Mouse (Mus musculus) adrenal gland, postnatal 14 days (tissue): ENCODE data around the gene Cask. TPM values are rescaled to one million over a fixed set of nuclear protein-coding genes. Genes with fewer than 3 reads are reported as not detected.
"Not testable (repeated sequence)": the region's sequence is repeated elsewhere in the genome, so short reads cannot be mapped to it uniquely, and the experiment has no call there.

Experiments
- DNase-seq: peaks from one replicate; pipeline ENCODE4 v3.0.0; 2021; ENCODE audit warnings: mixed read lengths
- long read RNA-seq, 2 experiments: library from polyadenylated mRNA; stranded (forward); transcript quantifications; one replicate each; pipeline ENCODE4 v2.0.0; 2021
- total RNA-seq: library from RNA; stranded (reverse); gene quantifications from 2 replicates; pipeline ENCODE4 v1.2.3, GENCODE M21; 2021

The Cask gene
- total RNA-seq, result 27.9 and 32.2 TPM in 2 replicates
- long read RNA-seq, experiment 1, full-length matches to known transcripts, result 4 of 9 reads
- long read RNA-seq, experiment 1, partial matches to known transcripts, result 1 of 9 reads
- long read RNA-seq, experiment 1, other reads (novel, unspliced or antisense), result 4 of 9 reads
- long read RNA-seq, experiment 2, full-length matches to known transcripts, result 1 of 6 reads
- long read RNA-seq, experiment 2, partial matches to known transcripts, result 1 of 6 reads
- long read RNA-seq, experiment 2, other reads (novel, unspliced or antisense), result 4 of 6 reads

DNA sequence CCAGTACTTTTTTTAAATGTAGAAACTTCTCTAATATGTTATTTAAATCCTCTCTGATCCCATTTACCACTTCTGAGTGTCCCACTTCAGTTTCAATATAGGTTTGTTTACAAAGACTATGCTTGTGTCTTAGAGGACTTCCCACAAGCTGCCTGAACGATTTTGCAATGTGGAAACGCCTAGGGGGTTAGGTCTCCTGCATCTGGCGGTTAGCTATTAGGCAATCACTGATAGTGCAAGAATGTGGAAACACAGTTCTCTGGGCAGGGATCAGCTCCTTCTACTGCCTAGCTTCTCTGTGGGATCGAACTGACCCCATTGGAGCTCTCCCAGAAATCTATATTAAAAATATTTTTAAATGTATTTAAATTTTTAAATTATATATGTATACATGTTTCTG is at the start of gene Cask:
Gene Cask, minus strand, starts transcription at position 83 of the 400 bp plus-strand sequence.
- DNase-seq, result peak; percentile 12

DNA sequence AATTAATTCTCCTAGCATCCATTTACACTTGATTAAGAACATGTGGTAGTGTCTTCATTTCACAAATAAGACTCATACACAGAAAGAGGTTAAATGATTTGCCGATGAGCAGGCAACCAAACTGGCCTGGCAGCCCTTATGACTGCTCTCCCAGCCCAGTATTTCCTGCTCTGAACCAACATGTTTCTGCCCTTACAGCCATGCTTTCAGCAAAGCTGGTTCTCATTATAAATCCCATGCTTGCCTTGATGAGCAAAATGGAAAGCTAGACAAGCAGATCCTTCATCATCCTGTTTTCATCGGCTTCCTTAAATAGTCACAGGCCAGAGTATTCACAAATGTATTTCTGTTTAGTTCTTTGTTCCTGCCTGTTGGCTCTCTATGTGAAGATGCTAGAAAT is 38.8 kb upstream of the Cask start:
- no peak for DNase-seq

DNA sequence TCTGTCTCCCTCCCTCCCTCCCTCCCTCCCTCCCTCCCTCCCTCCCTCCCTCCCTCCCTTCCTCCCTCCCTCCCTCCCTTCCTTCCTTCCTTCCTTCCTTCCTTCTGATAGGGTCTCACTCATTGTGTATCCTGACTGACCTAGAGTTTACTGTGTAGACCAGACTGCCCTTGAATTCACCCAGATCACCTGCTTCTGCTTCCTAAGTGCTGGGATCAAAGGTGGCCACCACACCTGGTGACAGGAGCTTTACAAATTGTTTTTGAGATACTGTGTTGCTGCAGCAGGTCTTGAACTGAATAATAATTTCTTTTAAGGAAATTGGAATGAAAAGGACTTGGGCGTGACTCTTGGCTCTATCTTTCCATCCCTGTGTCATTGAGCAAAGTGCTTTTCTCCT is 33.2 kb upstream of the Cask start:
- DNase-seq, result no peak

DNA sequence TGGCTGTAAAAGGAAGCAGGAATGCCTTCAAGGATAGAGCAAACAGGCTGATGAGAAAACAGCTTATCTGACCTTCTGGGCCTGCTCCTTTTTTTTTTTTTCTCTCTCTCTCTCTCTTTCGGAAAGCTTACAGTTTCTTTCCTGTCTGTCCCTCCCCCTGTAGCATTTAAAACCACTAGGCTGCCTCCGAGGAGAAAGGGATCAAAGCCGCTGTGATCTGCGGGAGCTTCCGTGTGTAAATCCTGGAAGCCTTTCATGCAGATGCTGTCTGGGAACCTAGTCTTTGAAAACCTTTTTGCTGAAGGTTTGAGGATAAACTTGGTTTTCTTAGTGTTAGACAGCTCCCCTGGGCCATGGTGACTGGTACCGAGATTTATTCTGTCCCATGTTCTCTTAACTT is 30.8 kb upstream of the Cask start:
- no peak for DNase-seq

DNA sequence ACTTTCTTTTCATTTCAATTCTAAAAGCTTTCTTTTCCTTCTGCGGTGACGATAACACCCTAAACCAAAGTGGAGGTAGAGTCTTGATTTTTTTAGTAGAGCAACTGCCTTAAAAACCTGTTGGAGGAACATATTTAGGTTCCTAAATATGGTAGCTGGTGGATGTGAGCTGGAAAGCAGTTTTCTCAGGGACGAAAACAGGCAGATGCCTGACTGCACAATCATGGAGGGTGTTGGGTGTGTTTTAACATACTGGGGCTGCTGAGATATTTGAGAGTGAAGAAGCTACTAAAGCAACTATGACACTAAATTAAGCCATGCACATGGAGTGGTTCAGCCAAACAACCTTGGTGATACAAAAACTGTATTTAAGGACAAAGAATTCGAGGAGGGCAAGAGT is 9.0 kb upstream of the Cask start:
- DNase-seq, result no peak

DNA sequence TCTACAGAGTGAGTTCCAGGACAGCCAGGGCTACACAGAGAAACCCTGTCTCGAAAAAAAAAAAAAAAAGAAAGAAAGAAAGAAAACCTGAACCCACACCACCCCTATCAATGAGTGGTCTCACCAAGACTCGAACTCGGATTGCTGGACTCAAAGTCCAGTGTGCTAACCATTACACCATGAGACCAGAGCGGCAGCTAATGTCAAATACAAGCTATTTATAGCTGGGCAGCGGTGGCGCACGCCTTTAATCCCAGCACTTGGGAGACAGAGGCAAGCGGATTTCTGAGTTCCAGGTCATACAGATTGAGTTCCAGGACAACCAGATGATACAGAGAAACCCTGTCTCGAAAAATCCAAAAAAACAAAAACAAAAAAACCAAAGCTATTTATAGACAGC is 7.9 kb upstream of the Cask start:
- no peak for DNase-seq

DNA sequence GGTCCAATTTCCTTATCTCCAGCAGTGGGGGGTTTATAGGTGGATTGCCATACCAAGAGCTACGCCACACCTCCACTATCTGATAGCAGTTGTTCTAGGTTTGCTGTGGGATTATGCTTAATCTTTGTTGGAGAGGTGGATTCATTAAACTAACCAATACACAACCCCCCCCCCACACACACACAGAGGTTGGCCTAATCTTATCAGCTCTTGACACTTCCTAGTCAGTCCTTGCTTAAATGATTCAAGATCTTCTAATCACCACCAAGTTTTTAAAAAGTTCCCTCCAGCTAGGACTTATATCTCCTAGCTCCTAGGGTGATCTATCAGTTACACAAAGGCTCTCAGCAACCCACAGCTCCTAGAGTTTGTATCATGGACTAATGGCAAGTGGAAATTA is 2.7 kb downstream of the Cask start:
- no peak for DNase-seq

DNA sequence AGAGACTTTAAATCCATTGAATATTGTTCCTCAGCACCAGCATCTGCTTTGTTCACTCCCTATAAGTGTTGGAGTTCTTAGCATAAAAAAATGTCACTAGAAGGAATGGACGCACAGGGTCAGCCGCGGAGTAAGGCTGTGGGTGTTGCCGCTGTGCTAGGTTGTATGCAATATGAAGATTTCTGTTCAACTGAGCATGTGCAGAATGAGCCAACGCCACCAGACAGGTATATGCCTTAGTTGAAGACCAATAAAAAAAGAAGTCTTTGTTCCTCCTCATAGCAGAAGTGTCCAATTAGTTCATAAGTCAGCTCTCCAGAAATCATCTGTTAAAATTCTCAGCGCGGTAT is 3.7 kb downstream of the Cask start:
- no peak for DNase-seq

DNA sequence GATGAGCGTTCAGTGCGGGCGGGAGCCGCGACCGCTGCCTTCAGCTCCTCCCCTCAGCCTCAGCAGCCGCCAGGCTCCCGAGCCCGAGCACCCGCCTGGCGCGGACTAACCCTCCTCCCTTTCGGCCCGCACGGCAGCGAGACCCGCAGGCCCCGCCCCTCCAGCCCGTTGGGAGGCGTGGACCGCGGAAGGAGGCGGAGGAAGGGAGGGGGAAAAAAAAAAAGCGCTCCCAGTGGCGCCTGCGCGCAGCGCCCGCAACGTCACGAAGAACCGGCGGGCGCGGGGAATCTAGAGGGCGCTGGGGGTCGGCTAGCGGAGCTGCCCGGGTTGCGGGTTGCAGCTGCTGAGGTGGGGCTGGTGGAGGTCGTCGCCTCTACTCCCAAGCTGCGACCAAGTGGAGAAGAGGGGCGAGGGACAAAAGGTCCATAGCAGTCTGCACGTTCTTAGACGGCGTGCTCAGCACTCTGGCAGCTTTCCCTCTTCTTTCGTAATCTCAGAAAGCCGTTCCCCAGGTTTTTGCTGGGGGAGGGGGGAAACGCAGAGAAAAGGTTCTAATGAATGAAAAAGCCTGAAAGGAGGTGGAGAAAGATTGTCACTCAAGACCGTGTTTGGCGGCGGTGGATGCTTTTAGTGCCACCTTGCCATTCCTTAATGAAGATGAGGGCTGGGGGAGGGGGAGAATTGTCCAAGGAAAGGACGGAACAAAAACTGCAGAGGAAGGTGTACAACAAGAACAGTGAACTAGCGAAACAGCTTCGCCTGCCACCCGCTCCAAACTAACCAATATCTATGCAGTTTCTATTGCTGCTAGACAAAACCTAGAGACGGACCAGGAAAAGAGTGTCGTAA is 4.3 kb downstream of the Cask start:
- peak; percentile 94 for DNase-seq

DNA sequence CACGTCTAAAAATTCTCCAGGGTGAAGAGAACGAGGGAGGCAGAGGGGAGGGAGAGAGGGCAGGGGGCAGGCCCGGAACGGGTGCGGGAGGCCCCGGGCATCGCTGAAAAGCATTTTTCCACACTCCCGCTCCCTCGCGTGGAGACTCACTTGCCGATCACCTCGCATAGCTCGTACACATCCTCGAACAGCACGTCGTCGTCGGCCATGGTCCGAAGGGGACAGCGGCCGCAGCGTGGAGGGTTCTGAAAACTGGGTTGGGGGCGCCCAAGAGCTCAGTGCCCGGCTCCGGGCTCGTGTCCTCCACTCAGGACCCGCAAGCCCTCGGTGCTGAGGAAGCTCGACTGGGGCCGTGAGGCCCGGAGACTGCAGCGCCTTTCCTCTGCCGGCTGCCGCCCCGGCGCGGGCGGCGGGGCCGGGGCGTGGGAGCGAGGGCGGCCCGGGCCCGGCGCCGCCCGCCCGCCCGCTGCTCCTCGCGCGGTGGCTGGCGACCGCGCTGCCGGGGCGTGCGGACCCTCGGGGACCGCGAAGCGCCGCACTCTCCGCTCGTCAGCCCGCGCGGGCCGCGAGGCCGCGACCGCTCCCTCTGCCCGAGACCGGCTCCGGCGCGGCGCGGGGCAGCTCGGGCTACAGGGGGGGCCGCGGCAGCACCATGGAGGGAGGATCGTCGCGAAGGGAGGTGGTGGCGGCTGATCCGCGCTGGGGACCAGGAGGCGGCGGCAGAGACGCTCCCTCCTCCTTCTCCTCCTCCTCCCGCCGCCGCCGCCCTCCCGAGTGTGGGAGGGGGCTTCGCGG is 5.1 kb downstream of the Cask start:
- peak; percentile 46 for DNase-seq

DNA sequence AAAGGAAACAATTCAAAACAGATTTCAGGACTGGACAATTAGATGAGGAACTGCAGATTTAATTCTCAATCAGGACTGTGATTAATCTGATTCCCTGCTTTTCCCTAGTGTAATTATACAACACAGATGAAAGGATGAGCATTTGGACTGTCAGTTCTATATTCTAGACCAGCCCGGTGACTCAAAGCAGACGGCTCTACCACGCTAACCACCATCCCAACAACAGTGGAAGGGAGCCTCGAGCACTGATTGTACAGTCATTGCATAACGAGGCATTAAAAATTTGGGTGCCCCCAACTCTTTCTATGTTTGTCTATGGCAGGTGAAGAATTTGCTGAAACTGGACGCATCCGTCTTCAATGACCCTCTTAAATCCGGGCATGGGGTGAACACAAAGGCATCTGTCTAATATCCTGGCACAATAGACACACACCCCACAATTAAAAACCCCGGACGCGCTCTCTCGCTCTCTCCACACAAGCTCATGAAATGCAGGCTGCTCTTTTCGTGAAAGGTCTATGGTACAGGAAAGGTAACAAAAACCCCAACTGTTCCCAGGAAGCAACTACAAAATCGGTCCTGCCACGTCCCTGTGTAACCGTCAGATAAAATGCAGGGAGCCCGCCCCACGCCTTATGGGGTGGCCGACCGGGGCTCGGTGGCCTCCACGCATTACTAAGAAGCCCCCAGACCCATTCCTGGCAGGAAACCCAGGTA is 5.9 kb downstream of the Cask start:
- no peak for DNase-seq

DNA sequence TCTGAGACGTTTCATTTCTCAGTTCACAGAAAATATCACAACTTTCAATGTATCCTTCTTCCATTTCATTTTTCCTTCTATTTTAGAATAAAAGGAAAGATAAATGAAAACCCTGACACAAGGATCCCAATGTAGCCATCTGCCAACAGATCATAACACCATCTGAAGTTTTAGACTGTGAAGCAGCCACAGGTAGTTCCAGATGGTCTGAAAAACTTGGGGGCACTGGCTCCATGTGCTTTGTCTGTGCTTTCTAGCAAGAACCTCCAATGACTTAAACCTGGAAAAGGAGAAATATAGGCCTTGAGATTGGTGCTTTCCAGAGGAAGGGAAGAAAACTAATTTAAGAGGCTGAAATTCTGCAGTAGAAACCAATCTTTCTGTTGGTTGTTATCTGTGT is 28.4 kb downstream of the Cask start:
- DNase-seq, result no peak

DNA sequence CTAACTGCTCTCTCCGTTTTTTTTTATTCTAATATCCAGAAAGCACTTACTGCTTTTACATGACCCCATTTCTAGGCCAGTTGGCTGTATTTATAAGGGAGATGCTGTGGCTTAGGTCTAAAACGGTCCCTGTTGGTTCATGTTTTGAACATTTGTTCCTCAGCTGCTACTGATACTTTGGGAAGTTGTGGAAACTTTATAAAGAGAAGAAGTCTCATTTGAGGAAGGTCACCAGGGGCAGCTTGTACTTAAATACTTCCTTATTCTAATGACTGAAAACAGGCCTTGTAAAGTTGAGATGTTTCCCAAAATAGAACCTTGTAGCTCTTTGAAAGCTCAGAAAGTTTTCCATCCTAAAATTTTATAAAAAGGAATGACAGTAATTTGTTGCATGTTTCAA is 52.4 kb downstream of the Cask start:
- DNase-seq, result no peak

DNA sequence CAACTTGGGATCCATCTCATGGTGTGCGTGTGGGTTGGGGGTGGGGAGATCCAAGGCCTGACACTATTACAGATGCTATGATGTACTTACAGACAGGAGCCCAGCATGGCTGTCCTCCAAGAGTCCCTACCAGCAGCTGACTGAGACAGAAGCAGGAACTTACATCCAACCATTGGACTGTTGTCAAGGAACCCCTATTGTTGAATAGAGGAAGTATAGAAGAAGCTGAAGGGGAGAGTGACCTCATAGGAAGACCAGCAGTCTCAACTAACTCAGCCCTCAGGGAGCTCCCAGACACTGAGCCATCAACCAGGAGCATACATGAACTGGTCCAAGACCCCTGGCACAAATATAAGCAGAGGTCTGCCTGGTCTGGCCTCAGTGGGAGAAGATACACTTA is 85.5 kb downstream of the Cask start:
- DNase-seq, result no peak

DNA sequence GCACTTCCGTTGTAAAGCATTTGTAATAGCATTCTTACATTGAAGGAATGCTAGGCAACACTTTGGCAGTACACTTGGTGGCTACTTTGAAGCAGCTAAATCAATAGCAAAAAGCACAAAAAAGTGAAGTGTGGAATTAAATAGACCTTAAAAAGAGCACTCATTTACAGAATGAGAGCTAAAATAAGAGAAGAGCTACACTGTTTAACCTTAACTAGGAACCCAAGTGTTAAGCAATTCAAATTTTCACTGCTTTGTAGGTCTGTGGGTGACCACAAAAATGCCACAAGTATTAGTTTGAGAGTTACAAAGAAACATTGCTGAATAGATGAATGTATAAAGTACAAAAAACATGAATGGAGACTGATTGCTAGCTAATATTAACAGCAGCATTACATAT is 86.1 kb downstream of the Cask start:
- no peak for DNase-seq

DNA sequence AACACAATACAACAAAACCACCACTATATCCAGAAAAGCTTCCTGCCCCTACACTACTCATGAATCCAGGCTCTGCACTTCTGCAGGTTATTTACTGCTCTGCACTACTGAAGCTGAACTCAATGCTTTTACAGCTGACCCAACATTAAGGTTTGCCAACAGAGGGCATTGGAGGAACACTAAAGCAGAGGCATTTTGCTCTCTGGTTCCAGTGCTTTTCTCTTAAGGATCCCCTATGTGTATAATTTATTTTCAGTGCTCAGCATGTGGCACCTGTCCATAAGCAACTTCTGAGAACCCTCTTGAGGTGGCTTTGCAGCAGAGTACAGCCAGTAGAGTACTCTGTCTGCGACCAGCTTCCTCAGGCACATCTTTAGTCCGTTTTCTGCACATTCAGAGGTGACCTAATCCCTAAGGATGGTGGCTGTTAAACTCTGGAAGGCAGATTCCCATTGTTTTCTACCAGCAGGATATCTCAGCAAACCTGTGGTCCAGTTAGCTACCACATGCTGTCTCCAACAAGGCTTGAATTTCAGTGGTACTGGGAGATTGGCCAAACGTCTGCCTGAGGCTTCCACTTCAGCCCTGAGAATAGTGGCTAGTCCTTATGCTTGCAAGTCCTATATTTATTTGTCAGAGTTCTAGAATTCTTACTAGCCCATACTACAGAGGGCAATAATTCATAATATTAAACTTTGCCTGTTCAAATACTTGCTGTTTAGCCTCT is 93.7 kb downstream of the Cask start:
- no peak for DNase-seq

DNA sequence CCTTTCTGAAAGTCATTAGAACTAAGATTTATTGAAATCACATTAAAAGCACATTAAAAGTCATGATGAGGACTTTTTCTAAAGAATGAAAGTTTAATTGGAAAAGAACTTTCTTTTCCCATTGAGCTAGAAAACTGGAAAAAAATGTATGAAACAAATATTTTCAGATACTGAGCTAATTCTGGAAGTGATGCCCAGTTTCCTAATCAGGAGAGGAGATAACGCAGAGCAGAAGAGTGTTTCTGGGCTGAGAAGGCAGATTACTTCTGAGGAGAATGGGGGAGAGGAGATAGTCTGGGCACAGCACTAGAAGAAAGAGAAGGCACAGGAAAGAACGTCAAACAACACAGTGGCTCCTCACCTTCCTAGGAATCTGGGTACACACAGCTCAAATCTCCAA is 110.1 kb downstream of the Cask start:
- no peak for DNase-seq

DNA sequence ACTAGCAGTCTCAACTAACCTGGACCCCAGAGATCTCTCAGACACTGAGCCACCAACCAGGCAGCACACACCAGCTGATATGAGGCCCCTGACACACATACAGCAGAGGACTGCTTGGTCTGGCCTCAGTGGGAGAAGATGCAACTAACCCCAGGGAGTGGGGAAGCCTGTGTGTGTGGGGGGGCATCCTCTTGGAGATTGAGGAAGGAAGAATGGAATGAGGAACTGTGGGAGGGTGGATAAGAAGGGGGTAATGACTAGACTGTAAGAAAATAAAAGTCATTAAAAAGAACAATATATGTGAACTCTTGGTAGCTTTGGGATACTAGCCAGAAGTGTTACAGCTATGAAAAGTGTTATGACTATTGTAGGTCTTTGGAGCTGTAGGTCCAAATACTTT is 120.4 kb downstream of the Cask start:
- not testable (repeated sequence) for DNase-seq

DNA sequence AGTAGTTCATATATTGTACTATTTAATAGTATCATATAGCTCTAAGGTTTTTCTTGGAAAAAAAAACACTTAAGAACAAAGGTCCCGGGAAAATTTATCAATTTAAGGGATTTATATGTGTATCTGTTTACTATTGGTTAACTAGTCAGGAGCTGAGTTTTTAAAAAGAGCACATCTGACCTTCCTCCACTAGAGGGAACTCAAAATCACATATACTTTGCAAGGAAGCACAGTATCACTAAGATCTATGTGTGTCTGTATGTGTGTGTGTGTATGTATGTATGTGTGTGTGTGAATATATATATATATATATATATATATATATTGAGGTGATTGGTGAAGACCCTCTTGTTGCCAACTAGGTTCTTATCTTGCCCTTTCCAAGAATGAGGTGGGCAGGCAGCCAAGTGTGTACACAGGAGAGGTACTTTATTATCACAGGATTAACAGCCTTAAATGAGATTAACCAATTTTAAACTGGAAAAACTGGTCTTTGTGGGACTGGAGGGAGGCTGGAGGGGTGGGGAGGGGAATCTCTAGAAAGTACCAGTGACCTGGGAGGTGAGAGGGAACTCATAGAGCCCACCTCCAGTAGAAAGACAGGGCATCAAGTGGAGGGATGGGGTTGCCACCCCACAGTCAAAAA is 121.2 kb downstream of the Cask start:
- DNase-seq, result no peak

DNA sequence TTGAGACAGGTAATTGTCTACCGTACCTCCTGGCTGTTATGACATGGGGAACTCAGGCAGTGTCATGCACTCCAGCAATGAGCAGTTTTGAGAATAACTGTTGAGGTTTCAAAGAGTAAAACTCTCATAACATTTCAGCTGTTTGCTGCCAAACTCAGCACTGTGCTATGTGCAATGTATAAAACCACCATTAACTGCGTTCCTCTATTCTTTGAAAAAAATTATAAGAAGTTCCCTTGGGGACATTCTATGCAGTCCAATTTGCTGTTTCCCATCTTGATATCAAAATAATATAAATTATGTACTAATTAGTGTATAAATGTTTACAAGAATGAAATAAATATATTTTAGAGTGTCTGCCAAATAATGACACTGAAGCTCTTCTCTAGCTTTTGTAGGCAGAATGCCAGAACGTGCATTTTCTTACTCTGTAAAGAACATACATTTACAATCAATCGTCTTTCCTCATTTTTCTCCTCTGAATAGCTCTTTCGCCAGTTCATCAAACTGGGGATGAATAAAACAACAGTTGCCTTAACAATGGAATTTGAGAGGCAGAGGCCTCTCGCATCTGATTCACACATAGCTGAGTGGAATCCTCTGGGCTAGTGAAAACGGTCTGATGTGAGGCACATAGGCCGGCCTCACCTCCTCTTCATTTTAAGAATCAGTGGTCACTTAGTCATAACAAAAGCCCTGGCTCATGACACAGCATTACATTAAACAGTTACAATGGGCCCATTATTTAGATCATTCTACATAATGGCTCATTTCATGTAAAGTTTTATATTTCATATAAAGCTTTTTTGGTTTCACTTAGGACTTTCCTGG is 125.4 kb downstream of the Cask start:
- DNase-seq, result no peak
